Mouse (Mus musculus) stomach, postnatal 0 days (tissue): ENCODE results near the gene Muc5b. TPM values are rescaled to one million over a fixed set of nuclear protein-coding genes. Genes with fewer than 3 reads are reported as not detected.
A peak's percentile ranks its signal among the peaks of the same experiment; 100 is the strongest.

ENCODE experiments used
- ATAC-seq: fragments of 200-750 bp; cut with Nextera tagmentation; 2 replicates; pipeline ENCODE4 v1.8.0; 2017; ENCODE audit not compliant: low FRiP score, low TSS enrichment
- DNase-seq: peaks from one replicate; pipeline ENCODE4 v3.0.0-alpha.2; 2016; ENCODE audit warnings: low spot score
- H3K27ac ChIP-seq: fragments of 300-500 bp; sonication (generic); replicated peaks from 2 replicates; pipeline ENCODE4 v1.5.1; 2014; ENCODE audit warnings: mild to moderate bottlenecking, control low read depth
- H3K27me3 ChIP-seq: fragments of 300-500 bp; sonication (generic); 2 replicates; pipeline ENCODE4 v1.6.1; 2014; ENCODE audit warnings: low read length; ENCODE audit not compliant: control insufficient read depth, insufficient read depth
- H3K36me3 ChIP-seq: fragments of 300-500 bp; sonication (generic); 2 replicates; pipeline ENCODE4 v1.6.1; 2014; ENCODE audit warnings: low read length, mixed read lengths; ENCODE audit not compliant: control insufficient read depth, insufficient read depth
- H3K4me1 ChIP-seq: fragments of 300-500 bp; sonication (generic); replicated peaks from 2 replicates; pipeline ENCODE4 v1.6.1; 2014; ENCODE audit warnings: antibody characterized with exemption; ENCODE audit not compliant: control insufficient read depth, insufficient read depth
- H3K4me2 ChIP-seq: fragments of 300-500 bp; sonication (generic); replicated peaks from 2 replicates; pipeline ENCODE4 v1.6.1; 2014; ENCODE audit warnings: low read depth, mild to moderate bottlenecking, control low read depth, moderate library complexity
- H3K4me3 ChIP-seq: fragments of 300-500 bp; sonication (generic); 2 replicates; pipeline ENCODE4 v1.5.1; 2014; ENCODE audit warnings: low read depth, low read length, control low read depth
- H3K9ac ChIP-seq: fragments of 300-500 bp; sonication (generic); 2 replicates; pipeline ENCODE4 v1.6.1; 2014; ENCODE audit warnings: mild to moderate bottlenecking, low read length, control low read depth, mixed read lengths
- H3K9me3 ChIP-seq: fragments of 300-500 bp; sonication (generic); 2 replicates; pipeline ENCODE4 v1.6.1; 2016; ENCODE audit warnings: low read length; ENCODE audit not compliant: control insufficient read depth
- CTCF ChIP-seq: IDR thresholded peaks from 2 replicates; pipeline ENCODE4 v1.5.1; 2016; ENCODE audit warnings: antibody characterized with exemption, low read depth, mild to moderate bottlenecking, moderate library complexity
- EP300 ChIP-seq: optimal IDR thresholded peaks from 2 replicates; pipeline ENCODE3; 2016; ENCODE audit warnings: antibody characterized with exemption
- WGBS: fragments of 180-500 bp; shearing (Covaris S2); extraction: QIAGEN DNeasy Blood & Tissue Kit; methylation state at CpG from one replicate; pipeline ENCODE4 v1.1.7; 2014; 5-methylcytosine and 5-hydroxymethylcytosine counted together
- polyA plus RNA-seq: library from polyadenylated mRNA; unstranded; fragments of >200 nt; fragmentation: Nextera tagmentation; extraction: Ambion mirVana; gene quantifications from 2 replicates; pipeline ENCODE4 v1.2.1, GENCODE M21; 2015

Gene Muc5b
- polyA plus RNA-seq, 1 experiment from 2014 or later: 133 TPM

GRCm38 (mm10) chr7:141824398-141824797 is 14.5 kb upstream of the Muc5b start:
- Histone ChIP-seq H3K4me1 (peaks cover 8% of the 10 kb centered on the region; the same call in 1 of the 2 replicates), H3K27ac (peak overlapping the region; percentile 49), H3K4me2 (no peak overlapping the region), H3K36me3 (no peaks in the 10 kb centered on the region), H3K27me3 (no peaks in the 10 kb centered on the region), H3K9me3 (no peaks in the 10 kb centered on the region), H3K4me3 (no peak overlapping the region), H3K9ac (no peak overlapping the region)
- TF ChIP-seq EP300 (no peak), CTCF (no peak)
- DNase-seq (peak; percentile 76), ATAC-seq (peak; percentile 86)
- 62% methylated on average over 9 of the region's 9 CpGs for WGBS

- DNase-seq (no peak), ATAC-seq (no peak)
- Histone ChIP-seq H3K4me1 (no peaks in the 10 kb centered on the region), H3K27me3 (no peaks in the 10 kb centered on the region), H3K36me3 (no peaks in the 10 kb centered on the region), H3K27ac (no peak overlapping the region), H3K4me2 (no peak overlapping the region), H3K4me3 (no peak overlapping the region), H3K9me3 (no peaks in the 10 kb centered on the region), H3K9ac (no peak overlapping the region)
- TF ChIP-seq EP300 (no peak), CTCF (no peak)
- 65% methylated on average over 7 of the region's 7 CpGs for WGBS
Measured at GRCm38 (mm10) chr7:141835941-141836340, 2.9 kb upstream of the Muc5b start.

- Histone ChIP-seq H3K4me1 (no peaks in the 10 kb centered on the region), H3K4me2 (no peak overlapping the region), H3K4me3 (no peak overlapping the region), H3K9ac (no peak overlapping the region), H3K36me3 (no peaks in the 10 kb centered on the region), H3K27ac (no peak overlapping the region), H3K27me3 (no peaks in the 10 kb centered on the region), H3K9me3 (no peaks in the 10 kb centered on the region)
- WGBS: 61% methylated on average over 8 of the region's 8 CpGs
- DNase-seq: no peak
- TF ChIP-seq EP300: no peak
- ATAC-seq: no peak
Measured at GRCm38 (mm10) chr7:141836423-141836822, 2.4 kb upstream of the Muc5b start.

DNA sequence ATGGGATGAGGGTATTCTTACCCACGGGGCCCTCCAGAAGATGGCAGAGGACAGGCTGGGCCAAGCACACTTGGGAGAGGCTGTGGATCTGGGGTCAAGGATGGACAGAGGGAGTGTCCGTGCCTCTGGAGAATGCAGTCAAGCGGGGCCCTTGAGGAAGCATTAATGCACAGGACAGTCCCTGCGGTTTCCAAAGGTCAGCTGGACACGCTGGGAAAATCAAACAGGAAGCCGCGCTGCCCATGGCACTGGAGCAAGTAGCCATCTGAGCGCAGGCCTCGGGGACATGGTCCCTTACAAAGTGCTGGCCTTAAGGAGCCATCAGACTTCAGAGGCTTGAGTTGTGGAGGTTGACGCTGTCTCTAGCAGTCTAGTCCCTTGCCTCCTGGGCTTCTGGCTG is 1.5 kb downstream of the Muc5b start:
- no peaks in the 10 kb centered on the region for H3K36me3 ChIP-seq
- no peak overlapping the region; the same call in 1 of the 2 replicates for H3K4me2 ChIP-seq
- no peak overlapping the region for H3K27ac ChIP-seq
- 83% methylated on average over 10 of the region's 10 CpGs for WGBS
- TF ChIP-seq CTCF (no peak), EP300 (no peak)
- DNase-seq (no peak), ATAC-seq (no peak)
- no peak overlapping the region for H3K4me3 ChIP-seq
- no peaks in the 10 kb centered on the region for H3K4me1 ChIP-seq
- no peak overlapping the region for H3K9ac ChIP-seq
- no peaks in the 10 kb centered on the region for H3K9me3 ChIP-seq
- no peaks in the 10 kb centered on the region for H3K27me3 ChIP-seq

GRCm38 (mm10) chr7:141861046-141861445 is 22.2 kb downstream of the Muc5b start:
- WGBS: 91% methylated on average over 4 of the region's 4 CpGs
- no peaks in the 10 kb centered on the region for H3K4me1 ChIP-seq
- no peak overlapping the region for H3K27ac ChIP-seq
- no peak overlapping the region for H3K4me3 ChIP-seq
- no peaks in the 10 kb centered on the region for H3K36me3 ChIP-seq
- 0 out of 2 replicates have a peak, but pooled peaks have one; percentile 9 for ATAC-seq
- TF ChIP-seq EP300: no peak
- TF ChIP-seq CTCF: no peak
- no peak overlapping the region for H3K9ac ChIP-seq
- no peak for DNase-seq
- no peak overlapping the region for H3K4me2 ChIP-seq
- H3K27me3 ChIP-seq: no peaks in the 10 kb centered on the region
- H3K9me3 ChIP-seq: no peaks in the 10 kb centered on the region

DNA sequence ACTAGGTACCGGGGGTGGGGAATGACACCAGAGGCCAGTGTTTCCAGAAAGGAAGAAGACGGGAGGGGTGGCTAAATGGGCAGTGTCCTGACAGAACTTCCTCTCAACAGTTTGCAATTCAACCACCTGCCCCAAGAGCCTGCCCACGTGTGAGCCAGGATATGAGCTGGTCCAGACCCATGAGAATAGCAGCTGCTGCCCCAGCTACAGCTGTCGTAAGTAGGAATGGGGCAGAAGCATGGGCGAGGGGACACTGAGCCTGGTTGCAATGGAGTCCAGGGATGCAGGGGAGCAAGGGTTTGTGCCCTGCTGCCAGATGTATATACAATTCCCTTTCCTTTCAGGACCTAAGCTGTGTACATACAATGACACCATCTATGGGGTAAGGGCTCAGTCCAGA is 30.8 kb downstream of the Muc5b start:
- 81% methylated on average over 5 of the region's 5 CpGs for WGBS
- no peak overlapping the region for H3K27ac ChIP-seq
- H3K9ac ChIP-seq: no peak overlapping the region
- no peaks in the 10 kb centered on the region for H3K4me1 ChIP-seq
- TF ChIP-seq CTCF: no peak
- TF ChIP-seq EP300: no peak
- no peak for DNase-seq
- H3K36me3 ChIP-seq: peaks cover 5% of the 10 kb centered on the region; the same call in 1 of the 2 replicates
- no peaks in the 10 kb centered on the region for H3K27me3 ChIP-seq
- no peaks in the 10 kb centered on the region for H3K9me3 ChIP-seq
- H3K4me2 ChIP-seq: no peak overlapping the region
- ATAC-seq: no peak
- no peak overlapping the region for H3K4me3 ChIP-seq
